Mouse (Mus musculus): ENCODE data around the gene Desi1.

The Desi1 gene

DNA sequence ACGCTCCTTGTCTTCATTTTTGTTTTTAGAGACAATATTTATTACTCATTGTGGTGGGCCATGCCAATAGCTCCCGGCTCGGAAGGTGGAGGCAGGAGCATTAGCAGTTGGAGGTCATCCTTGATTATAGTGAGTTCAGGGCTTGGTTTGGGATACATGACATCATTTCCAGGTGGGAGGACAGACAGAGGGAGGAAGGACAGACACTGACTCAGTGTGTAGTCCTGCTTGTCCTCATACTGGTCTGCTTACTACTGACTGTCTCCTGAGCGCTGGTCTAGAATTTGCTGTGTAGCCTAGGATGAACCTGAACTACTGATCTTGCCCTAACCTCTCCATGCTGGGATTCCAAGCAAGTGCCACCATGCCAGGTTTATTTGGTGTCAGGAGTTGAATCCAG lies at the start of gene Desi1:
Gene Desi1, minus strand, starts transcription at position 101 of the 400 bp plus-strand sequence.
- DNase-seq (ENCODE audit: low read depth, low spot score): no peak

DNA sequence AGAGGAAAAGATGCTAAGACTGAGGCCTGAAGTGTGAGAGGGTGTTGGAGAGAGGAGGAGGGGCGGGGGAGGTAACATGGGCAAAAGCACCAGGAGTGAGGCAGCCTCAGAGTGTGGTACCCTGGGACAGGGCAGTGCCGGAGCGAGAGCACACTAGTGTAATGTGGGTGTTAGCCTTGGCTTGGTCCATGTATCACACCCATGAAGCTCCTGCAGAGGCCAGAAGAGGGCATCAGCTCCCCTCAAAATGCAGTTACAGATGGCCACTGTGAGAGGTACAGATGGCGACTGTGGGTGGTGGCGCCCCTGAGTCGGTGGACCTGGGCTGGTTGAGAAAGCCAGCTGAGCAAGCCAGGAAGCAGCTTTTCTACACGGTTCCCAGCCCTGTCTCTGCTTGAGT lies 47.5 kb upstream of the Desi1 start:
- DNase-seq (ENCODE audit: low read depth, low spot score): peak; percentile 10

DNA sequence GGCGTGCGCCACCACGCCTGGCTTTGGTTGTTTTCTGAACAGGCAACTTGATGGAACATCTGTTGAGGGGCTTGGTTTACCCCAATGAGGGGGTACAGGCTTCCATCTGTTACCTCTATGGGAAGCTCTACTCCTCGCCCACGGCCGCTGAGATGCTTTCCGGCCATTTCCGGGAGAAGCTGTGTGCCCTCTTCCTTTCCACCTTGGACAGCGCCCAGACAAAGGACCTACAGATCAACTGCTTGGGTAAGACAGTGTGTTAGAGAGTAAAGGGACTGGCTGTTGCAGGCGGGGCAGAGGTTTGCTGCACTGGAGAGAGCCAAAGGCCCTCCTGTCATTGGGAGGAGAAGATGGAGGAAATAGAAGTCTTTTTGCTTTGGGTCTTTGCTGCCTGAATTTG lies 46.2 kb upstream of the Desi1 start:
- peak; percentile 39 for DNase-seq (ENCODE audit: low read depth, low spot score)

DNA sequence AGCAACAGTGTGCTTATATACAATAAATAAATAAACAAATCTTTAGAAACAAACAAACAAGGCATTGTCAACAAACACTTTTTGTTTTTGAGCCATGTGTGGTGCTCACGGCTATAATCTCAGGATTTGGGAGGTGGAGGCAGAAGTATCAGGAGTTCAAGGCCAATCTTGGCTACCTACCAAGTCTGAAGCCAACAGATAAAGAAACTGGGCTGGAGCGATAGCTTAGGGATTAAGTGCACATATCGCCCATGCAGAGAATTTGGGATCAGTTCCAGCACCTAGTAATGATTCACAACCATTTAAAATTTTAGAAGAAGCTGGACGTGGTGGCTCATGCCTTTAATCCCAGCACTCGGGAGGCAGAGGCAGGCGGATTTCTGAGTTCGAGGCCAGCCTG lies 39.8 kb upstream of the Desi1 start:
- DNase-seq (ENCODE audit: low read depth, low spot score): no peak

DNA sequence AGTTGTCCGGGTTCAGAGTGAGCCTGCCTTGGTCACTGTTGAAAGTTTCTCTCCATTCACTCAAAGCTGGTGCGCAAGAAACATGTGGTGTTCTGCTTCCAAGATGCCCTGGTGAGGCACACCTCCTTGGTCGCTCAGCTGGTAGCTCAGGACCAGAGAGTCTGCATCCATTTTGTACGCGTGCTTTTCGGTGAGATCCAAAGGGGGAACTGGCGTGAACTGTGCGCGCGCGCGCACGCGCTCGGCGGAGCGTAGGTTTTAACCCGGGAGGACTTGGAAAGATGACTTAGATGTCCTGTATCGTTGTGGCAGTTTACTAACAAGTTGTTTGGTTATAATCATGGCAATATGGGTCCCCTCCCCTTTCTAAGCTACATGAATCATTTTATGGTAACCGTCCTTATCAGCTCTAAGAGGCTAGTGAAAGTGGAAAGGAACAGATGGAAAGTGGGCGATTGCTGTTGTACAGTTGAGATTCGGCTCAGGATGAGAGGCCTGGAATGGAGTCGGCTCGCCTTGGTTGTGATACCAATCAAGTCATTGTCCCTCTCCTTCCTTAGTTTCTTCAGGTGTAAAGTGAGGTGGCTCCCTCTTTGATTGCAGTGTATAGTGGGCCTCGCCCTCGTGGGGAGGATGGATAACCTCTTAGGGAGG lies 38.3 kb upstream of the Desi1 start:
- no peak for DNase-seq (ENCODE audit: low read depth, low spot score)

DNA sequence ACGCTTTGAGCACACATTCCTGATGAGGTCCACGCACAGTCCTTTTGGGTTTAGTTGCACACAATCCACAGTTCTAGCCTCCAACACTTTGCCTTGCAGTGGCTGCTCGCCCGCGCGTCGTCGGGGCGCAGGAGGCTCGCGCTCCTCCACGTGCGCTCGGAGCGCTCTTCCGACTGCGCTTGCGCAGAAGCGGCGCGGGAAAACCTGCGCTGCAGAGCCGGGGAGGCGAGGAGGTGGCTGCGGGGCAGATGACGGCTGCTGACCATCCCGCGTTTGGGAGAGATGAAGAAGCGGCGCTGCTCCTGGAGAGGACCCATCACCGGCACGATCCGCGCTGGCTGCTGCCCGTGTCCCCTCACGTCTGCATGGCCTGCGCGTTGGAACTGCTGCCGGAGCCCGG lies 36.2 kb upstream of the Desi1 start, which contains the start of gene Mei1:
Gene Mei1, plus strand, starts transcription at position 99 of the 400 bp plus-strand sequence.
- peak; percentile 37 for DNase-seq (ENCODE audit: low read depth, low spot score)

- peak; percentile 91 for DNase-seq (ENCODE audit: low read depth, low spot score)
These were observed 31.8 kb upstream of the Desi1 start for GRCm38 (mm10) chr15:82065511-82065910.

DNA sequence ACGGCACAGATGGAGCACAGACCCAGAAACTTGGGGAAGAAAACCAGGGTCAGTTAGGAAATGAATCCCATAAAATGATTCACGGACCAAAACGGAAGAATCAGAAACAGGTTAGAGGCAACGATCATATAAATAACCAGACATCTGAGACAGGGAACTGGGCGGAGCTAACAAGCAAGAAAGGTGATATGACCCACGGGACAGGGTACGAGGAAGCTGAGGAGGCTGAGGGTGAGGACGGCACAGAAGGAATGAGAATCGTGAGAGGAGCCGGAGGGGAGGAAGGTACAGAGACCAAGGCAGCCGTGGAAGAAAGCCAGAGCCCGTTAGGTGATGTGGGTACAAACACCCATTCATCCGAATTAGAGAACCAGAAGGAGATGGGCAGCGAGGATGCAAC lies 30.2 kb upstream of the Desi1 start:
- DNase-seq (ENCODE audit: low read depth, low spot score): no peak

- no peak for DNase-seq (ENCODE audit: low read depth, low spot score)
These were observed 25.1 kb upstream of the Desi1 start, which contains the start of gene 4930407I10Rik for GRCm38 (mm10) chr15:82058719-82059201. Gene 4930407I10Rik (plus strand): TSS chr15:82059151.

DNA sequence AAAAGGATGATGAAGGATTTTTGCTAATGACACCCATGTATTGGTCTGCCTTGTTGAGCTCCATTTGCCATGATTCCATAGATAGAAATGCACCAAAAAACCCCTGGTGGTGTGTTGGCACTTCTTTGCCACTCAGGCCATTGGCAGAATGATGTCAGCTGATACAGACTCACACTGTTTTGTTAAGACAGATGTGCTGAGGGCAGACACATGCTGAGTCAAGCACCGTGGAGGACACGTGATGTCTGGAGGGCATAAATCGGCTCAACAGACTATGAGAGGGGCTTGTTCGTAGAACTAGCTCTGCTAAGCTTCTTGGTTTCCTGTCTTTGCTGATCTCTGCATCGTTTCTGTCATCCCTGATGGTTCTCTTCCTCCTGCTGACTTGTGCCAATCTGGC lies 18.9 kb upstream of the Desi1 start:
- DNase-seq (ENCODE audit: low read depth, low spot score): no peak

GRCm38 (mm10) chr15:82047080-82047883 lies 13.6 kb upstream of the Desi1 start, which contains the start of gene Snu13:
Gene Snu13 (minus strand): TSS chr15:82047598.
- peak; percentile 87 for DNase-seq (ENCODE audit: low read depth, low spot score)

GRCm38 (mm10) chr15:82046246-82046891 lies 12.7 kb upstream of the Desi1 start:
- no peak for DNase-seq (ENCODE audit: low read depth, low spot score)

DNA sequence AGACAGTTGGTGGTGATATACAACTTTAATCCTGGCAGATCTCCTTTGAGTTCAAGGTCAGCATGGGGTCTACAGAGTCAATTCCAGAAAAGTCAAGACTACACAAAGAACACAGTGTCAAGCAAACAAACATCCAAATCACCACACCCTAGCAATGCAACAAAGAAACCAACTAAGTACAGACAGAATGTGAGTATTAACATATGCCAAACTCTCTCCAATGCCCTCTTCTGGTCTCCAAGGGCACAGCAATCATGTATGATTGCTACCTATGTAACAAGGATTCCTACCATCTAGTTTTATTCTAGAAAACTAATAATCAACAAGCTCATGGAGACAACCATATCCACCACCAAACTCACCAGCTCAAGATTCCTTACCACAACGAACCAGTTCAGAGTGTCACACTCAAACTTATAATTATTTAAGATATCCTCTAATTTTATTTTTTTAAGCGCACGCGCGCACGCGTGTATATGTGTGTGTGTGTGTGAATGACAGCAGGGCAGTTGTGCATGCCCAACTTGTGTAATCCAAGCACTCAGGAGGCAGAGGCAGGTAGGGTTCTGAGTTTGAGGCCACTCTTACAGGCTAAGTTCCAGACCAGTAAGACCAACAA lies 10.6 kb upstream of the Desi1 start:
- no peak for DNase-seq (ENCODE audit: low read depth, low spot score)

DNA sequence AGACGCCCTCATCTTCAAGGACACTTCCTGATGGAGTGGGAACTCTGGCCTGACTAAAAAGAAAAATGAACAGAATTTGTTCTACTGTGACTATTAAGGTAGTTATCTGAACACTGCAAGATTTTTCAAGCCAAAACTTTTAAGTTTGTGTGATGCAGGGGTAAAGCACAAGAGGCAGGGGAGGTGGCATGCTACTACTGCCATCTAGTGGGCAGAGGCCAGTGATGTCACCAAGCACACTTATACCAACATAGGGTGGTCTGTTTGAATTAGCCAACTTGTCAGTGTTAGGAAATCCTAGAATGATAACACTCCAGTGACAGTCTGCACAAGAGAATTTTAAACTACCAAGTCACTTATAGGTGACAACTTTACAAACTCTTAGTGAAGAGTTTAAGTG lies 7.0 kb upstream of the Desi1 start:
- peak; percentile 66 for DNase-seq (ENCODE audit: low read depth, low spot score)

DNA sequence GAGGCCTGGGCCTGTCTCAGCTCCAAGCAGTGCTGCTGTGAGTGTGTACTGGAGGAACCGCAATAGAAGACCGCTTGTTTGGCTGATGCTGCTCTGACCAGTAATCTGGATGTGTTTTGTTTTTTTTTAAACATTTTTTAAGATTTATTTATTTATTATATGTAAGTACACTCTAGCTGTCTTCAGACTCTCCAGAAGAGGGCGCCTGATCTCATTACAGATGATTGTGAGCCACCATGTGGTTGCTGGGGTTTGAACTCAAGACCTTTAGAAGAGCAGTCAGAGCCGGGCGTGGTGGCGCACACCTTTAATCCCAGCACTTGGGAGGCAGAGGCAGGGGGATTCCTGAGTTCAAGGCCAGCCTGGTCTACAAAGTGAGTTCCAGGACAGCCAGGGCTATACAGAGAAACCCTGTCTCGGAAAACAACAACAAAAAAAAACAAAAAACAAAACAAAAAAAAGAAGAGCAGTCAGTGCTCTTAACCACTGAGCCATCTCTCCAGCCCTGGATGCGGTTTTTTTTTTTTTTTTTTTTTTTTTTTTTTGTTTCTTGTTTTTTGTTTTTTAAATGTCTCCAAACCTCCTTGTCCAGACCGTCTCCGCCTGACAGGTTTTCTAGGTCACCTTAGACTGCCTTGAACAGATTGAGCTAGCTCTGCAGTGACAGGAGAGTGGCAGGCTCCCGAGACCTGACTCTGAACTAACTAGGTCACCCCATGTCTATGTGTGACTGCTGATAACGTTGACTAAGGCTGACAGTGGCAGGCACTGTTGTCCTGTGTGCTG lies 2.4 kb upstream of the Desi1 start:
- no peak for DNase-seq (ENCODE audit: low read depth, low spot score)

DNA sequence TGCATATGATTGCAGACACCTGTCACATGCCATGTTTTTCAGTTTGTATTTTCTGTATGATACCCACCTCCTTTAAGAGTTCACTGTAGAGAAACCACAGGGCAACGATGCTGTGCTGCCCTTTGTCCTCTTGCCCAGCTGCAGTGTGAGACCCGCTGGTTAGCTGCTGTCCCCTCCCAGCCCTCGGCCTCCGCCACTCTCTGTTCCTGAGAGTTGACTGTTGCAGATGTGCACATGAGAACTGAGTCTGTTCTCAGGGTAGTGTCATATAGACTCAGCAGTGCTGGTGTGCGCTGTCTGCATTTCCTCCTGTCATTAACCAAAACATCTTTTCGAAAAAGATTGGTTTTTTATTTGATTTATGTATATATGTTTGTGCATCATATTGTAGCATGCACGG lies 1.3 kb downstream of the Desi1 start:
- DNase-seq (ENCODE audit: low read depth, low spot score): no peak

- DNase-seq (ENCODE audit: low read depth, low spot score): no peak
These were observed 5.9 kb downstream of the Desi1 start for GRCm38 (mm10) chr15:82027726-82028125.

- no peak for DNase-seq (ENCODE audit: low read depth, low spot score)
These were observed 6.4 kb downstream of the Desi1 start for GRCm38 (mm10) chr15:82027276-82027675.

DNA sequence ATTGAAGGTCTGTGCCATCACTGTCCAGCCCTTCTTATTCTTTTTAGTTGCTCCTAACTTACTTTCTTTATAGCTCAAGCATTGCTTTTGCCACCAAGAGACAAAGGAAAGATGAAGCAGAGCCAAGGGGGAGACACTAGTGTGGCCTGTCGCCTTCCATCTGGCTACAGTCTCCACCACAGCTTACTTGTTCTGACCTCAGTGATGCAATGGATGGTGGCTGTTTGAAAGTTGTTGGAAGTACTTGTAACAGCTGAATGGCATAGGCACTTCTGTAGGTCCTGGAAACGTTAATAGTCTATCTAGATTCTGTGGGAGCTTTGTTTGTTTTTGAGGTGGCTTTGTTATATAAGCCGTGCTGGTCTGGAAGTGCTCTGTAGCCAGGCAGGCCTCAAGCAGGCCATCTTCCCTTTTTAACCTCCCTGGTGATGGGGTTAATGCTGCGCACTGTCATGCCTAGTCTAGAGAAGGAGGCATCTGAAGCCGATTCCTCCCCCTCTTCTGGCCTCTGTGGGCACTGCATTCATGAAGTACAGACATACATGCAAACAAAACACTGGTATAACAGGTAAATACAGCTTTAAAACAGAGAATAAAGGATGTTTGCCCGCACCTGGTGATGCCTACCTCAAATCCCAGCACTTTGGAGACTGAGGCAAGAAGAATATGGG lies 9.6 kb downstream of the Desi1 start:
- no peak for DNase-seq (ENCODE audit: low read depth, low spot score)

GRCm38 (mm10) chr15:82022535-82023088 lies 11.1 kb downstream of the Desi1 start:
- DNase-seq (ENCODE audit: low read depth, low spot score): no peak
